Mouse (Mus musculus) MEL (cell line): ENCODE results near the gene Ndufaf3. TPM values are rescaled to one million over a fixed set of nuclear protein-coding genes. Genes with fewer than 3 reads are reported as not detected.

Experiments
- DNase-seq: peaks from one replicate; pipeline ENCODE4 v3.0.0; 2011; ENCODE audit warnings: low read depth, low spot score
- H3K27ac ChIP-seq: 2 replicates; pipeline ENCODE4 v1.5.1; 2012; ENCODE audit warnings: low read depth, mild to moderate bottlenecking, control low read depth, low read length, moderate library complexity; ENCODE audit not compliant: control insufficient read depth
- H3K27me3 ChIP-seq, 2 experiments: fragments of 150-350 bp in 1 of 2; sonication (generic) in 1 of 2; 2 replicates each; pipeline ENCODE4 v1.6.1; 2012; ENCODE audit warnings: low read length in 2 of 2, mild to moderate bottlenecking in 2 of 2, improper control_type of control experiment in 1 of 2, moderate library complexity in 1 of 2; ENCODE audit not compliant: insufficient read depth in 2 of 2, control insufficient read depth in 1 of 2
- H3K36me3 ChIP-seq, 2 experiments: 2 replicates each; pipeline ENCODE4 v1.6.1; 2012 to 2014; ENCODE audit warnings: low read length in 2 of 2, improper control_type of control experiment in 1 of 2, inconsistent platforms in 1 of 2, mild to moderate bottlenecking in 1 of 2; ENCODE audit not compliant: insufficient read depth in 2 of 2, control insufficient read depth in 1 of 2
- H3K4me1 ChIP-seq, 2 experiments: fragments of 150-350 bp in 1 of 2; sonication (generic) in 1 of 2; 2 replicates each; pipeline ENCODE4 v1.6.1; 2012; ENCODE audit warnings: low read length in 2 of 2, improper control_type of control experiment in 1 of 2, mild to moderate bottlenecking in 1 of 2; ENCODE audit not compliant: insufficient read depth in 2 of 2, control insufficient read depth in 1 of 2
- H3K4me3 ChIP-seq, 2 experiments: fragments of 150-350 bp in 1 of 2; sonication (generic) in 1 of 2; 2 replicates each; pipeline ENCODE4 v1.5.1; 2012; ENCODE audit warnings: low read depth in 2 of 2, low read length in 2 of 2, mild to moderate bottlenecking in 2 of 2, moderate library complexity in 2 of 2, control low read depth in 1 of 2, improper control_type of control experiment in 1 of 2; ENCODE audit not compliant: control insufficient read depth in 1 of 2, insufficient read depth in 1 of 2
- H3K79me2 ChIP-seq: 2 replicates; pipeline ENCODE4 v1.6.1; 2012; ENCODE audit warnings: mild to moderate bottlenecking, low read length, moderate library complexity; ENCODE audit not compliant: control insufficient read depth, poor library complexity, insufficient read depth
- H3K9ac ChIP-seq: 2 replicates; pipeline ENCODE4 v1.6.1; 2012; ENCODE audit warnings: low read depth, mild to moderate bottlenecking, control low read depth, low read length, moderate library complexity; ENCODE audit not compliant: control insufficient read depth, poor library complexity, severe bottlenecking
- H3K9me3 ChIP-seq: fragments of 150-350 bp; sonication (generic); replicated peaks from 2 replicates; pipeline ENCODE4 v1.6.1; 2012; ENCODE audit warnings: mild to moderate bottlenecking, low read length, improper control_type of control experiment, moderate library complexity; ENCODE audit not compliant: insufficient read depth
- BHLHE40 ChIP-seq: IDR thresholded peaks from 2 replicates; pipeline ENCODE4 v1.6.1; 2012; ENCODE audit warnings: low read depth, mild to moderate bottlenecking, inconsistent platforms, low read length, improper control_type of control experiment, borderline replicate concordance
- CHD1 ChIP-seq: IDR thresholded peaks from 2 replicates; pipeline ENCODE4 v1.6.1; 2012; ENCODE audit warnings: low read depth, mild to moderate bottlenecking, inconsistent platforms, low read length, improper control_type of control experiment
- CHD2 ChIP-seq: IDR thresholded peaks from 2 replicates; pipeline ENCODE4 v1.6.1; 2011; ENCODE audit warnings: low read length, improper control_type of control experiment
- CTCF ChIP-seq, 3 experiments: IDR thresholded peaks in 2 of 3; conservative IDR thresholded peaks in 1 of 3; 2 replicates each; pipeline ENCODE4 v1.5.1; 2011 to 2012; ENCODE audit warnings: low read length in 3 of 3, low read depth in 2 of 3, mild to moderate bottlenecking in 2 of 3, improper control_type of control experiment in 1 of 3, inconsistent platforms in 1 of 3, mixed read lengths in 1 of 3, moderate library complexity in 1 of 3; ENCODE audit not compliant: control insufficient read depth in 1 of 3, insufficient read depth in 1 of 3, poor library complexity in 1 of 3, severe bottlenecking in 1 of 3
- E2F4 ChIP-seq: IDR thresholded peaks from 2 replicates; pipeline ENCODE4 v1.6.1; 2011; ENCODE audit warnings: low read depth, low read length, improper control_type of control experiment, borderline replicate concordance
- ELF1 ChIP-seq: IDR thresholded peaks from 2 replicates; pipeline ENCODE4 v1.6.1; 2014; ENCODE audit warnings: low read depth, mild to moderate bottlenecking, inconsistent platforms, low read length, improper control_type of control experiment, moderate library complexity
- EP300 ChIP-seq, 2 experiments: IDR thresholded peaks; 2 replicates each; pipeline ENCODE4 v1.6.1; 2011; ENCODE audit warnings: improper control_type of control experiment in 2 of 2, low read length in 2 of 2, low read depth in 1 of 2, mild to moderate bottlenecking in 1 of 2
- ETS1 ChIP-seq: IDR thresholded peaks from 2 replicates; pipeline ENCODE4 v1.6.1; 2012; ENCODE audit warnings: low read depth, mild to moderate bottlenecking, inconsistent platforms, low read length, improper control_type of control experiment, moderate library complexity
- GABPA ChIP-seq: IDR thresholded peaks from 2 replicates; pipeline ENCODE4 v1.6.1; 2012; ENCODE audit warnings: low read depth, mild to moderate bottlenecking, inconsistent platforms, low read length, improper control_type of control experiment, moderate library complexity
- GATA1 ChIP-seq: IDR thresholded peaks from 2 replicates; pipeline ENCODE4 v1.6.1; 2011; ENCODE audit warnings: low read depth, low read length, improper control_type of control experiment
- HCFC1 ChIP-seq: IDR thresholded peaks from 2 replicates; pipeline ENCODE4 v1.6.1; 2012; ENCODE audit warnings: low read depth, mild to moderate bottlenecking, inconsistent platforms, low read length, improper control_type of control experiment, moderate library complexity
- JUND ChIP-seq: IDR thresholded peaks from 2 replicates; pipeline ENCODE4 v1.6.1; 2011; ENCODE audit warnings: low read depth, mild to moderate bottlenecking, improper control_type of control experiment, low read length
- KAT2A ChIP-seq: conservative IDR thresholded peaks from 2 replicates; pipeline ENCODE4 v1.6.1; 2012; ENCODE audit warnings: low read depth, low read length, improper control_type of control experiment, inconsistent platforms
- MAFK ChIP-seq: IDR thresholded peaks from 2 replicates; pipeline ENCODE4 v1.6.1; 2011; ENCODE audit warnings: low read depth, mild to moderate bottlenecking, low read length, improper control_type of control experiment, borderline replicate concordance
- MAX ChIP-seq: IDR thresholded peaks from 2 replicates; pipeline ENCODE4 v1.6.1; 2011; ENCODE audit warnings: low read length, improper control_type of control experiment
- MAZ ChIP-seq: IDR thresholded peaks from 2 replicates; pipeline ENCODE4 v1.6.1; 2012; ENCODE audit warnings: low read depth, mild to moderate bottlenecking, inconsistent platforms, low read length, improper control_type of control experiment
- MEF2A ChIP-seq: IDR thresholded peaks from 2 replicates; pipeline ENCODE4 v1.6.1; 2014; ENCODE audit warnings: low read depth, mild to moderate bottlenecking, inconsistent platforms, low read length, improper control_type of control experiment; ENCODE audit not compliant: poor library complexity, insufficient replicate concordance, severe bottlenecking; ENCODE audit errors: extremely low read depth
- MXI1 ChIP-seq: IDR thresholded peaks from 2 replicates; pipeline ENCODE4 v1.6.1; 2011; ENCODE audit warnings: mild to moderate bottlenecking, low read depth, low read length, improper control_type of control experiment
- MYB ChIP-seq: IDR thresholded peaks from 2 replicates; pipeline ENCODE4 v1.6.1; 2011; ENCODE audit warnings: mild to moderate bottlenecking, low read depth, low read length, improper control_type of control experiment
- MYC ChIP-seq: IDR thresholded peaks from 2 replicates; pipeline ENCODE4 v1.6.1; 2011; ENCODE audit warnings: low read depth, mild to moderate bottlenecking, low read length, improper control_type of control experiment, moderate library complexity
- NELFE ChIP-seq: IDR thresholded peaks from 2 replicates; pipeline ENCODE4 v1.6.1; 2011; ENCODE audit warnings: low read depth, low read length, improper control_type of control experiment
- NRF1 ChIP-seq: IDR thresholded peaks from 2 replicates; pipeline ENCODE4 v1.6.1; 2014; ENCODE audit warnings: low read depth, mild to moderate bottlenecking, inconsistent platforms, low read length, improper control_type of control experiment, moderate library complexity; ENCODE audit not compliant: poor library complexity, insufficient read depth, severe bottlenecking
- POLR2A ChIP-seq, 2 experiments: IDR thresholded peaks; 2 replicates each; pipeline ENCODE4 v1.6.1; 2011 to 2012; ENCODE audit warnings: low read length in 2 of 2, mild to moderate bottlenecking in 2 of 2, control low read depth in 1 of 2, improper control_type of control experiment in 1 of 2, low read depth in 1 of 2, moderate library complexity in 1 of 2; ENCODE audit not compliant: control insufficient read depth in 1 of 2, insufficient read depth in 1 of 2, poor library complexity in 1 of 2
- POLR2AphosphoS2 ChIP-seq: IDR thresholded peaks from 2 replicates; pipeline ENCODE4 v1.6.1; 2011; ENCODE audit warnings: low read length, improper control_type of control experiment
- POLR2AphosphoS5 ChIP-seq: IDR thresholded peaks from 2 replicates; pipeline ENCODE4 v1.6.1; 2012; ENCODE audit warnings: low read depth, borderline replicate concordance, mild to moderate bottlenecking, inconsistent platforms, low read length, moderate library complexity, mixed read lengths
- RCOR1 ChIP-seq: IDR thresholded peaks from 2 replicates; pipeline ENCODE4 v1.6.1; 2012; ENCODE audit warnings: low read depth, mild to moderate bottlenecking, inconsistent platforms, low read length, improper control_type of control experiment
- SMC3 ChIP-seq: IDR thresholded peaks from 2 replicates; pipeline ENCODE4 v1.6.1; 2011; ENCODE audit warnings: low read depth, low read length, improper control_type of control experiment
- TAL1 ChIP-seq: IDR thresholded peaks from 2 replicates; pipeline ENCODE4 v1.6.1; 2012; ENCODE audit warnings: mild to moderate bottlenecking, inconsistent platforms, low read length, moderate library complexity, mixed read lengths
- TBP ChIP-seq: IDR thresholded peaks from 2 replicates; pipeline ENCODE4 v1.8.0; 2011; ENCODE audit warnings: low read depth, low read length, improper control_type of control experiment
- TCF12 ChIP-seq: IDR thresholded peaks from 2 replicates; pipeline ENCODE4 v1.6.1; 2014; ENCODE audit warnings: low read depth, mild to moderate bottlenecking, inconsistent platforms, low read length, improper control_type of control experiment, moderate library complexity
- UBTF ChIP-seq: IDR thresholded peaks from 2 replicates; pipeline ENCODE4 v1.6.1; 2012; ENCODE audit warnings: low read depth, mild to moderate bottlenecking, inconsistent platforms, low read length, improper control_type of control experiment, moderate library complexity, borderline replicate concordance; ENCODE audit not compliant: insufficient read depth
- USF1 ChIP-seq: IDR thresholded peaks from 2 replicates; pipeline ENCODE4 v1.6.1; 2014; ENCODE audit warnings: low read depth, mild to moderate bottlenecking, inconsistent platforms, low read length, improper control_type of control experiment, moderate library complexity
- ZC3H11A ChIP-seq: IDR thresholded peaks from 2 replicates; pipeline ENCODE4 v1.6.1; 2012; ENCODE audit warnings: low read depth, mild to moderate bottlenecking, inconsistent platforms, low read length, improper control_type of control experiment
- ZKSCAN1 ChIP-seq: IDR thresholded peaks from 2 replicates; pipeline ENCODE4 v1.6.1; 2012; ENCODE audit warnings: low read depth, mild to moderate bottlenecking, inconsistent platforms, low read length, improper control_type of control experiment, moderate library complexity
- ZMIZ1 ChIP-seq: IDR thresholded peaks from 2 replicates; pipeline ENCODE4 v1.6.1; 2012; ENCODE audit warnings: low read depth, mild to moderate bottlenecking, inconsistent platforms, low read length, improper control_type of control experiment, moderate library complexity
- ZNF384 ChIP-seq: IDR thresholded peaks from 2 replicates; pipeline ENCODE4 v1.6.1; 2012; ENCODE audit warnings: low read depth, mild to moderate bottlenecking, inconsistent platforms, low read length, improper control_type of control experiment
- polyA plus RNA-seq, 2 experiments: library from polyadenylated mRNA; stranded (reverse) in 1 of 2; unstranded in 1 of 2; fragments of >175 nt in 1 of 2; fragments of >200 nt in 1 of 2; gene quantifications; 2 replicates each; pipeline versions ENCODE4 v1.2.1 to v1.2.4; 2012; ENCODE audit warnings: low replicate concordance in 2 of 2, low read depth in 1 of 2; ENCODE audit not compliant: insufficient read length in 2 of 2, insufficient read depth in 1 of 2, missing spikeins in 1 of 2
- total RNA-seq: library from RNA; depleted of rRNA; stranded (reverse); fragments of 300-350 nt; gene quantifications from 2 replicates; pipeline ENCODE4 v1.2.3, GENCODE M21; 2012

The Ndufaf3 gene
- total and polyA plus RNA-seq, 3 experiments, result 38.0 to 66.8 TPM; not detected in 1

DNA sequence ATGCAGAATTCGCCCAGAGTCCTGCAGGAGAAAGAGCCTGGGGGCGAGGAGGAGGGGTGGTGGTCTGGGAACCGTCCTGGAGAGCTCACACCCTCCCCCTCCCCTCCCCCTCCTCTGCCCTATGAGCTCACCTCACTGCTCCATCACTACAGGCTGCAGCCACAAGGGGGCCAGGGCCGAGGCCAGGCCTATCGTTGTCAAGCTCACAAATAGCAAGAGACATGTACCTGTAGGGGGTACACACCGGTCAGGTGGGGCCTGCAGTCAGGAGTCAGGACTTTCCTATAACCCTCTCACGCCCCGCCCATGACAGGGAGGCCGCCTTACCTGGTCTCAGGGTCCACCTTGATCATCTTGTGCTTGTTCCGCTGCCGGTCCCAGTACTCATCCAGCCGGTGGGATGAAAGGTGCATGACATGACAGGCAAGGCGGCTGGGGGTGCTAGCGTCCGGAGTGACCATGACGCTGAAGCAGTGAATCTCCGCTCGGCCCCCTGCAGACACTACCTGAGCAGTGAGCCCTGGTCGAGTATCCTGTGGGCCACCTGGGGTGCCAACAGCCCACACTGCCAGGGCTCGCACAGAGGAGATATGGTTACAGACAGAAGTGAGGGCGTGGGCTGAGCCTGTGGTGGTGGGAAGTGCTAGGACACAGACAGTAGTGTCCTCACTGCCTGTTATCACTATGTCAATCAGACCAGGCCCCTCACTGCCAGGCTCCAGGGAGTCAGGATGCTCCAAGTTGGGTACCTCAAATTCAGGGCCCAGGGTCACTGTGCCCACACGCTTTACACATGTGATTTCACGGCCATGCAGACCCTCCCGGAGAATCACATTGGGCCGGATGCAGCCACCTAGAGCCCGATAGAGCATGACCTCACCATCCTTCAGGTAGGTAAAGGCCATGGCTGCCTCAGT is 6.8 kb upstream of the Ndufaf3 start:
- Histone ChIP-seq H3K27me3 (no peaks in the 10 kb centered on the region), H3K4me3 (no peak overlapping the region), H3K4me1 (peaks cover 0 to 13% of the 10 kb centered on the region in 2 experiments; a peak in 3 of 4 replicates), H3K9ac (no peak overlapping the region), H3K79me2 (peaks cover 17% of the 10 kb centered on the region), H3K27ac (no peak overlapping the region), H3K9me3 (no peaks in the 10 kb centered on the region), H3K36me3 (peaks cover 0 to 4% of the 10 kb centered on the region in 2 experiments; a peak in 3 of 4 replicates)
- DNase-seq, result peak; percentile 66
- TF ChIP-seq POLR2A (IDR thresholded peaks at IDR 0.05; ENCODE audit: control insufficient read depth in 1 of 2, insufficient read depth in 1 of 2, low read depth in 1 of 2, low read length in 2 of 2, poor library complexity in 1 of 2), result no peak
- no peak for TF ChIP-seq MAX
- no peak for TF ChIP-seq NELFE
- TF ChIP-seq ZNF384, result no peak
- TF ChIP-seq MYB, result no peak
- no peak for TF ChIP-seq TAL1
- TF ChIP-seq MAZ, result no peak
- TF ChIP-seq GABPA, result no peak
- no peak for TF ChIP-seq UBTF
- TF ChIP-seq HCFC1, result no peak
- no peak for TF ChIP-seq ZKSCAN1
- no peak for TF ChIP-seq TCF12
- TF ChIP-seq MYC, result no peak
- TF ChIP-seq MAFK, result no peak
- no peak for TF ChIP-seq NRF1
- no peak for TF ChIP-seq CHD1
- no peak for TF ChIP-seq GATA1
- 0 out of 2 replicates have a peak, but pooled peaks have one; percentile 22 for TF ChIP-seq BHLHE40
- TF ChIP-seq ETS1, result no peak
- TF ChIP-seq POLR2AphosphoS2, result no peak
- peak; percentile 25; the same call in 1 of the 2 replicates for TF ChIP-seq ZC3H11A
- no peak for TF ChIP-seq POLR2AphosphoS5
- TF ChIP-seq KAT2A, result no peak
- no peak for TF ChIP-seq RCOR1
- peak; percentile 44 to 71 (median 63); a peak in 5 of 6 replicates for TF ChIP-seq CTCF (IDR thresholded peaks at IDR 0.05 in 2 of 3, conservative IDR thresholded peaks at IDR 0.05 in 1 of 3; ENCODE audit: control insufficient read depth in 1 of 3, insufficient read depth in 1 of 3, low read depth in 2 of 3, low read length in 3 of 3, poor library complexity in 1 of 3, severe bottlenecking in 1 of 3)
- TF ChIP-seq MEF2A, result no peak
- no peak for TF ChIP-seq ELF1
- TF ChIP-seq ZMIZ1, result no peak
- TF ChIP-seq TBP, result no peak
- TF ChIP-seq SMC3, result peak; percentile 60
- no peak for TF ChIP-seq JUND
- TF ChIP-seq MXI1, result no peak
- no peak for TF ChIP-seq USF1
- no peak for TF ChIP-seq EP300 (IDR thresholded peaks at IDR 0.05; ENCODE audit: low read depth in 1 of 2, low read length in 2 of 2)
- TF ChIP-seq CHD2, result no peak
- no peak for TF ChIP-seq E2F4
